Mouse (Mus musculus) embryonic fibroblast, embryonic 13.5 days (primary cell): Measurements from ENCODE around the gene Selenon.

Experiments used
- CTCF ChIP-seq: IDR thresholded peaks from 2 replicates; pipeline ENCODE4 v1.5.1; 2011; ENCODE audit warnings: mild to moderate bottlenecking, control low read depth, low read length, moderate library complexity, borderline replicate concordance; ENCODE audit not compliant: insufficient read depth
- POLR2A ChIP-seq: IDR thresholded peaks from 2 replicates; pipeline ENCODE4 v1.6.1; 2011; ENCODE audit warnings: low read depth, mild to moderate bottlenecking, control low read depth, low read length, moderate library complexity

DNA sequence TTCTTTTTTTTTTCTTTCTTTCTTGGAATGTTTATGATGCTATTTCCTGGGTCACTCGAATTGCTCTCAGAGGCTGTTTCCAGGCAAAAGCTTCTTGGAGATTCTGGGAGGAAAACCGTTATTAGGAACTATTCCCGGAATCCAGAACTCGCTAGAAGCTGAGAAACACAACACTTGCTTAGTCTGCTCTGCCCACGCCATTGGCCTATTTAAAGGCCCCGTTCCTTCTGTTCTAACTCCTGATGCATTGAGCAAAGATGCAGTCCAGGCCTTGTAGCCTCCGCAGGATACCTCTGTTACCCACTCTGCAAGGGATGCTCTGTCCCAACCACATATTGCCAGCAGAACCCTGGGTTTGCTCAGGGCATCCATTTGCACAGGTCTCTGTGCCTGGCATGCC lies 48.8 kb upstream of the Selenon start:
- TF ChIP-seq POLR2A (no peak), CTCF (no peak)
